Mouse (Mus musculus): Measurements from ENCODE around the gene Tyw5. TPM values are rescaled to one million over a fixed set of nuclear protein-coding genes. Genes with fewer than 3 reads are reported as not detected.

The Tyw5 gene
- polyA plus RNA-seq, 1 experiment from 2014 or later = 24.4 TPM

DNA sequence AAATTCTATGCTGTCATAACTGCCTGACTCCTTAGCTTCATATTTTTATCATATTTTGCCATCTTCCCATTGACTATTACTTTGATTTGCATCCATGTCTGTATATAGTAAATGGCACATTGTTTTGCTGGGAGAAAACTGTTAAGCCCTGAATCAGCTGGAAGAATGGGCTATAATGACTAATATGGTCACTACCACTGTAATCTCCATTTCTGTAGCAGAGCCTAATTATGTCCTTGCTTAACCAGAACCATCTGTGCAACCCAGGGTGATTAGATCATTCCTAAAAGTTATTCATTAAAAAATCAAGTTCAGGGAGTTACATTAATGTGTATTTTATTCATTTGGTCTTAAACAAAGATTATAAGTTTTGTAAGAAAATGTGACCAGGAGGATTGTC lies 20.4 kb downstream of the Tyw5 start:
- ATAC-seq (ENCODE audit: insufficient number of reproducible peaks, low FRiP score, low TSS enrichment, low read depth) = no peak
- Histone ChIP-seq H3K27ac (replicated peaks) (no peak overlapping the region), H3K27me3 (no peaks in the 10 kb centered on the region), H3K4me3 (replicated peaks) (no peak overlapping the region), H3K9ac (no peak overlapping the region), H3K36me3 (peaks cover 6% of the 10 kb centered on the region; the same call in 1 of the 2 replicates), H3K4me2 (replicated peaks) (no peak overlapping the region), H3K4me1 (no peaks in the 10 kb centered on the region), H3K9me3 (replicated peaks) (no peaks in the 10 kb centered on the region)

DNA sequence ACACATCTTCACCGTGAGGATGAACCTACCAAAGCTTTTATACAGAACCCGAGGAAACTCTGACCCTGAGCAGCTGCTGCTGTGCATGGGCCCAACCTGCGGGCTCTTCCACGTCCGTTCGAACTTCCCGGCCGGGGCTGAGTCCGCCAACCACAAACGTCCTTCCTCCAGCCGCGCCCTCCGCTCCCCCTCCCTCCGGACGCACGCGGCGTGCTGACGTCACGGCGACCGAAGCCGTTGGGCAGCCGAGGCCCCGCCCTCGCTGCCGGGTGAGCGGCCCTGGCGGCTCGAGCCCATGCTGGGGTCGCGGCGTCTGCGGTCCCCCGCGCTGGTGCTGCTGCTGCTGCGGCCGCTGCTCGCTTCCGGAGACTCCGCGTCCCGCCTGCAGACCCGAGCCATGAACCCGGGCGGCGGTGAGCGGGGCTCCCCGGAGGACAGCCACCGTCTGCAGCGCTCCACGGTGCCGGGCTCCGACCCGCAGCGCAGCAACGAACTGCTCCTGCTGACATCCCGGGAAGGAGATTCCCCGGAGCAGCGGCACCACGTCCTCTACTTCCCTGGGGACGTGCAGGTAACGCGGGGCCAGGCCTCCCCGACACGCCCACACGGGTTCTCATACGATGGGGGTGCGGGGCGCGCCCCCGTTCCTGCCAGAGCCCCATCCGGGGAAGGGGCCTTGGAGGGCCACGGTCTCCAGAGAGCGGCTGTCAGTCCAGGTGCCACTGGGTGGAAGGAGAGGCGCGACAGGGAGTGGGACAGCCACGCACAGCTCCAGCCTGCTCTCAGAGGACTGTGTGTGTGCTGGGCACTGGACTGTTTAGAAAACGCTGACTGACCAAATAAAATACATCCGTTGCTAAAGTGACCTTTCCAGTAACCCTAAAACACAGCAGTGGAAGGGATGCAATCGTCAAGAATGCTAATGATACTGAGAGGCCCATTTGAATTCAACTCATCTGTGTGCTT lies 29.2 kb downstream of the Tyw5 start, which contains the start of gene 1700066M21Rik:
Gene 1700066M21Rik (plus strand): TSS at position 245 of the 966 bp plus-strand sequence.
- peak within 1 kb of the TSS; percentile 78 for H3K27ac ChIP-seq (replicated peaks)

DNA sequence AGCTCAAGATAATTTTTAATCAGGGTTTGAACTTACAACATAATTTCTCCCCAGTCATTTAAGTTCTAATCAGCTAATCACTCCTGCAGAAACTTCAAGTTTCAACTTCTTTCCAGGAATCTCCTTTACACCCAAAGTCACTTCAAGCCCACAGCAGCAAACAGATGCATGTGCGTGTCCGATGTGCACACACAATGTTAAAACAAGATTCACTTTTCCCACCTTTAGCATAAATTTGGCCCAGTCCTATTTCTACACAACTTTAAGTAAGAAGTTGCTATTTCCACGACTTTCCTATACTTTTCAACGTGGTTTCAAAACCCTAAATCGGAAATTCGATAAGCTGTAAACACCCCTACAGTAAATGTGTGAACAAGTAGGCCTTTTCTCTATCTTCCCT lies 30.1 kb downstream of the Tyw5 start:
- no peak overlapping the region for H3K9ac ChIP-seq
- H3K27ac ChIP-seq (replicated peaks) = no peak overlapping the region
- no peaks in the 10 kb centered on the region for H3K9me3 ChIP-seq (replicated peaks)
- H3K4me2 ChIP-seq (replicated peaks) = peak overlapping the region; percentile 95
- no peaks in the 10 kb centered on the region for H3K27me3 ChIP-seq
- ATAC-seq (ENCODE audit: insufficient number of reproducible peaks, low FRiP score, low TSS enrichment, low read depth) = no peak
- H3K4me1 ChIP-seq = peaks cover 12% of the 10 kb centered on the region
- WGBS = 58% methylated on average over 6 of the region's 6 CpGs
- peak overlapping the region; percentile 95 for H3K4me3 ChIP-seq (replicated peaks)
- no peaks in the 10 kb centered on the region for H3K36me3 ChIP-seq

More for the DNA sequence above, 29.2 kb downstream of the Tyw5 start, which contains the start of gene 1700066M21Rik:
- no peaks in the 10 kb centered on the region for H3K9me3 ChIP-seq (replicated peaks)
- H3K4me2 ChIP-seq (replicated peaks) = peak within 1 kb of the TSS; percentile 95
- H3K27me3 ChIP-seq = no peaks in the 10 kb centered on the region
- ATAC-seq (ENCODE audit: insufficient number of reproducible peaks, low FRiP score, low TSS enrichment, low read depth) = peak; percentile 92
- no peaks in the 10 kb centered on the region for H3K36me3 ChIP-seq
- peak within 1 kb of the TSS; percentile 96 for H3K9ac ChIP-seq
- H3K4me3 ChIP-seq (replicated peaks) = peak within 1 kb of the TSS; percentile 95
- H3K4me1 ChIP-seq = peaks cover 12% of the 10 kb centered on the region
- under 1% methylated on average over 81 of the region's 81 CpGs for WGBS

DNA sequence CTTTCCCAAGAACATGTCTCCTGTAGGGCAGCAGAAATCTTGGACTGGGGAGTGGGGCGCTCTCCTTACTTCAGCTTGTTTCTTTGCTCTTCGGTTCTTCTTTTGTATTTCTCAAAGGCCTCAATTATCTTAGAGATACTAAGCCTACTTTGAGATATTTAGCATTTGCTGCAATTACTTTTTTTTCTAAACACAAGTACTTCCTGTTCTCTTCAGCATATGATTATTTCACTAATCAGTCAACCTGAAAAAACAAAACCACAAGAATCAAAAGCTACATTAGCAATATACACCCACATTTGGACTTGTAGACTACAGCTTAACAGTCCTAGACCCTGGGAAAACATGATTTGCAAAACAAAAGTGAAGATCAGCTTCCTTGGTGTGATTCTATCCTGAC lies 31.6 kb downstream of the Tyw5 start:
- ATAC-seq (ENCODE audit: insufficient number of reproducible peaks, low FRiP score, low TSS enrichment, low read depth) = no peak

DNA sequence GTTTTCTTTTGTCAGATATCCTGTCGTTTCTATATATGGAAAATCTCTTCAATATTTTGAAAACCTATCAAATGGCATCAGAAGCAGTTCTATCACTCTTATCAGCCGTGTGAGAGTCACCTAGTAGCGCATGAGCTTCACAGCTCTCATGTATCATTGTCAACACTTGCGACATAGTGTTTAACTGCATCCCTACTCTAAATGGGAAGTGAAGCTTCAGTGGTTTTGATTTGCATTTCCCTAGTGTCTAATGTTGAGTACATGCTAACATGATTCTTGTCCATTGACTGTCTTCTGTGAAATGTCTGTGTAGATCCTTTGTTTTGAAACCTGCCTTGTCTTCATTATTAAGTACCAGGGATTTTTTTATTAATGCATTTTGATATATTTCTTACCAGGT lies 36.5 kb downstream of the Tyw5 start:
- no peaks in the 10 kb centered on the region for H3K9me3 ChIP-seq (replicated peaks)
- H3K27ac ChIP-seq (replicated peaks) = no peak overlapping the region
- no peak overlapping the region for H3K4me2 ChIP-seq (replicated peaks)
- H3K4me1 ChIP-seq = no peaks in the 10 kb centered on the region
- H3K9ac ChIP-seq = no peak overlapping the region
- H3K36me3 ChIP-seq = no peaks in the 10 kb centered on the region
- WGBS = 81% methylated on average over 4 of the region's 4 CpGs
- no peak overlapping the region for H3K4me3 ChIP-seq (replicated peaks)
- no peak for ATAC-seq (ENCODE audit: insufficient number of reproducible peaks, low FRiP score, low TSS enrichment, low read depth)
- H3K27me3 ChIP-seq = no peaks in the 10 kb centered on the region

More for the DNA sequence above, 31.6 kb downstream of the Tyw5 start:
- Histone ChIP-seq H3K27ac (replicated peaks) (no peak overlapping the region), H3K4me2 (replicated peaks) (no peak overlapping the region), H3K36me3 (no peaks in the 10 kb centered on the region), H3K4me1 (peaks cover 12% of the 10 kb centered on the region), H3K9me3 (replicated peaks) (no peaks in the 10 kb centered on the region), H3K9ac (no peak overlapping the region), H3K27me3 (no peaks in the 10 kb centered on the region), H3K4me3 (replicated peaks) (no peak overlapping the region)
- 85% methylated on average over 2 of the region's 2 CpGs for WGBS

DNA sequence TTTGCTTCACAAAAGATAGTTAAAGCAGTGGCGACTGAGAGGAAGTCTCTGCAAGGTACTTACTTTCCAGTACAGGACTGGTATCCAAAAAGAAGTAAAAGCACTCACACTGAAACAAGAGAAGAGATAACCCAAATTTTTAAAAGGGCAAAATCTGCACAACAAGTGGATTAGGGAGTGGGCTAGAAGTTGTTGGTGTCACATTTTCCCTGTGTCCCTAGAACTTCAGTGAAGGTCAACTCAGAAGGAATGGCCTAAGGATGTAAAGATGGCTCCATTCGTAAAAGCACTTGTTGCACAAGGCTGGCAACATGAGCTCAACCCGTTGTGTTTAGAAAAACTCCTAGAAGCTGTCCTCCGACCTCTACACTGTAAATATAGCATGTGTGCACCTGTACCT lies 37.8 kb downstream of the Tyw5 start:
- Histone ChIP-seq H3K36me3 (no peaks in the 10 kb centered on the region), H3K4me1 (no peaks in the 10 kb centered on the region), H3K4me3 (replicated peaks) (no peak overlapping the region), H3K4me2 (replicated peaks) (no peak overlapping the region), H3K27ac (replicated peaks) (no peak overlapping the region), H3K9me3 (replicated peaks) (no peaks in the 10 kb centered on the region), H3K9ac (no peak overlapping the region), H3K27me3 (no peaks in the 10 kb centered on the region)
- no peak for ATAC-seq (ENCODE audit: insufficient number of reproducible peaks, low FRiP score, low TSS enrichment, low read depth)
- 75% methylated on average over 4 of the region's 4 CpGs for WGBS

DNA sequence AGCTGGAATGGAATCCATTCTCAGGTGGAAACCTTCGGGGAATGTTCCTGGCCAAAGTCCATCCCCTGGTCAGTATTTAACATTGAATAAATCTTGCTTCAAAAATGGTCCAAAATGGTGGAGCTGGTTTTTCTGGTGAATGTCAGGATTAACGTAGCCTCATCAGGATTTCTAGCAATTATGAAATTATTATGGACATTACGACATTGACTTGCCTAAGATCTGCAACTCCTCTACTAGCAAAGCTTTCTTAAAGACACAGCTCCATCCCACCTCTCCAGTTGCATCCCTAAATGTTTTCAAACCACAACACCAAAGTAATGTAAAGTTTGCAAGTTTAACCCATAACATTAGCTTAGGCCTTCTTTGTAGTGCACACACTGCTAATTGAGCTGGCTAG lies 39.5 kb downstream of the Tyw5 start:
- ATAC-seq (ENCODE audit: insufficient number of reproducible peaks, low FRiP score, low TSS enrichment, low read depth) = no peak
- Histone ChIP-seq H3K27ac (replicated peaks) (no peak overlapping the region), H3K4me3 (replicated peaks) (no peak overlapping the region), H3K4me1 (no peaks in the 10 kb centered on the region), H3K9me3 (replicated peaks) (no peaks in the 10 kb centered on the region), H3K9ac (no peak overlapping the region), H3K27me3 (no peaks in the 10 kb centered on the region), H3K4me2 (replicated peaks) (no peak overlapping the region), H3K36me3 (no peaks in the 10 kb centered on the region)
- WGBS = 83% methylated on average over 3 of the region's 3 CpGs

DNA sequence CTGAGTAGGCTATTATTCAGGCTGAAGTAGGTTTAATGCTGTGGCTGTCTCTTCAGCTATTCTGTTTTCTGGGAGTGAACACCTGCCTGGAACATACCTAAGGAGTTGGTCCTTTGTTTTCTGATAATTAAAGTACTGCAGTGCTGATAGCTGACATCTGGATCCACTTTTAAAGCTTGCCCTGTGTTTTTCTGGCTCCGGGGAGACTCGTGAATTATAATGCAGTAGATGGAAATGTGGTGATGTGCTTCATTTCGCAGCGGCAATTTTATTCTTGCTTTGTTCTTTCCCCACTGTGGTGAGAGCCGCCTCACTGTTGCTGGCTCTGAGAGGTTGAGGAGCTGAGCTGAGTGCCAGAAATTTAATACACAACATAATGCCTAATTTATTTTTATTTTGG lies 48.4 kb downstream of the Tyw5 start:
- ATAC-seq (ENCODE audit: insufficient number of reproducible peaks, low FRiP score, low TSS enrichment, low read depth) = no peak
- H3K27me3 ChIP-seq = no peaks in the 10 kb centered on the region
- no peaks in the 10 kb centered on the region for H3K4me1 ChIP-seq
- H3K36me3 ChIP-seq = no peaks in the 10 kb centered on the region
- H3K27ac ChIP-seq (replicated peaks) = no peak overlapping the region
- 38% methylated on average over 5 of the region's 5 CpGs for WGBS
- H3K4me3 ChIP-seq (replicated peaks) = no peak overlapping the region
- H3K9me3 ChIP-seq (replicated peaks) = no peaks in the 10 kb centered on the region
- no peak overlapping the region for H3K4me2 ChIP-seq (replicated peaks)
- H3K9ac ChIP-seq = no peak overlapping the region

DNA sequence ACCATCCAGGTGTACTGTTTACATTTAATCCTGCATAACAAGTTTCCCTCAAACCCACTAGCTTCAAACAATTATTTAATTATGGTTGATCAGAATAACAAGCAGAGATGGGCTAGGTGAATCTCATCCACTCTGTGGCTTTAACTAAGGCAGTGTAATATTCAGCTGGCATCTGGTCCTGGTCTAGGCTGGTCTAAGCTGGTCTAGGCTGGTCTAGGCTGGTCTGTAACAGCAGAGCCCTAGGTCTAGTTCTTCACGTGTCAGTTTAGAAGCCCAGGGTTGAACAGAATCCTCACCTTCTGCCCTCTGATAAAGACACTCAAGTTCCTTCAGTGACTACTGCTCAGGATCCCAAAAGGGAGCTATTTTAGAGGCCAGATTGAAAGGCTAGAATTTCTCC lies 55.0 kb downstream of the Tyw5 start:
- Histone ChIP-seq H3K9me3 (replicated peaks) (no peaks in the 10 kb centered on the region), H3K36me3 (no peaks in the 10 kb centered on the region), H3K9ac (no peak overlapping the region), H3K4me3 (replicated peaks) (no peak overlapping the region), H3K27ac (replicated peaks) (no peak overlapping the region), H3K4me1 (no peaks in the 10 kb centered on the region), H3K4me2 (replicated peaks) (no peak overlapping the region), H3K27me3 (no peaks in the 10 kb centered on the region)
- no peak for ATAC-seq (ENCODE audit: insufficient number of reproducible peaks, low FRiP score, low TSS enrichment, low read depth)
- WGBS = 55% methylated on average over 1 of the region's 1 CpGs

DNA sequence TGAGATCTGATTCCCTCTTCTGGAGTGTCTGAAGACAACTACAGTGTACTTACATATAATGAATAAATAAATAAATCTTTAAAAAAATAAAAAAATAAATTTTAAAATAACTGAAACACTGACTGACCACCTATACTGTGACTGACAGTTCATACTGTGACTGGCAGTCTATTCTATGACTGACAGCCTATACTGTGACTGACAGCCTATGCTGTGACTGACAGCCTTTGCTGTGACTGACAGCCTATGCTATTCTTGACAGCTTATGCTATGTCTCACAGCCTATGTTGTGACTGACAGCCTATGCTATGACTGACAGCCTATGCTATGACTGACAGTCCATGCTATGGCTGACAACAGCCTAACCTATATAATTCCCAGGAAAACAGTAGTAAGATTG lies 59.4 kb downstream of the Tyw5 start:
- no peak overlapping the region for H3K4me3 ChIP-seq (replicated peaks)
- H3K9ac ChIP-seq = no peak overlapping the region
- H3K4me1 ChIP-seq = no peaks in the 10 kb centered on the region
- ATAC-seq (ENCODE audit: insufficient number of reproducible peaks, low FRiP score, low TSS enrichment, low read depth) = no peak
- no peak overlapping the region for H3K4me2 ChIP-seq (replicated peaks)
- H3K27ac ChIP-seq (replicated peaks) = no peak overlapping the region
- no peaks in the 10 kb centered on the region for H3K36me3 ChIP-seq
- H3K9me3 ChIP-seq (replicated peaks) = no peaks in the 10 kb centered on the region
- H3K27me3 ChIP-seq = no peaks in the 10 kb centered on the region

DNA sequence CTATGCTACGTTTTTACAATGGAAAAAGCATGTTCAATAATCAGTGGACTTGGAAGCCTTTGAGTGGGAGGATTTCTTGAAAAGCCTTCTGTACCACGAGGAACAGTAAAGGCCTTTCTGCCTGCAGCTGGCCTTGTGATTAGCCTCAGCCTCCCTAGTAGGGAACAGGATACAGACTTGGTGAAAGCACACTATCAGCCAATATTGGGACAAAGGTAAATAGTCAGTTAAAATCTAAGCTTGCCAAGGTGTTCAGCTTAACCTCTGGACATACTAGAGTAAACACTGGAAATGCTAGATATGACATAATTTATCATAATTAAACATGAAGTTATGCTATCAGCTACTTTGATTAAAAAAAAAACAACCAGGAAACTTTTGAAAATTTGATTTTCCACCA lies 65.7 kb downstream of the Tyw5 start:
- Histone ChIP-seq H3K27me3 (no peaks in the 10 kb centered on the region), H3K4me2 (replicated peaks) (no peak overlapping the region), H3K36me3 (no peaks in the 10 kb centered on the region), H3K4me1 (no peaks in the 10 kb centered on the region), H3K4me3 (replicated peaks) (no peak overlapping the region), H3K9ac (no peak overlapping the region), H3K9me3 (replicated peaks) (no peaks in the 10 kb centered on the region), H3K27ac (replicated peaks) (no peak overlapping the region)
- no peak for ATAC-seq (ENCODE audit: insufficient number of reproducible peaks, low FRiP score, low TSS enrichment, low read depth)
- 41% methylated on average over 2 of the region's 2 CpGs for WGBS

All from embryonic facial prominence, embryonic 15.5 days (tissue).